Mouse (Mus musculus): ENCODE data around the gene Slc16a12. TPM values are rescaled to one million over a fixed set of nuclear protein-coding genes. Genes with fewer than 3 reads are reported as not detected.

The Slc16a12 gene
- polyA plus RNA-seq, 1 experiment from 2014 or later, result 2.2 TPM

DNA sequence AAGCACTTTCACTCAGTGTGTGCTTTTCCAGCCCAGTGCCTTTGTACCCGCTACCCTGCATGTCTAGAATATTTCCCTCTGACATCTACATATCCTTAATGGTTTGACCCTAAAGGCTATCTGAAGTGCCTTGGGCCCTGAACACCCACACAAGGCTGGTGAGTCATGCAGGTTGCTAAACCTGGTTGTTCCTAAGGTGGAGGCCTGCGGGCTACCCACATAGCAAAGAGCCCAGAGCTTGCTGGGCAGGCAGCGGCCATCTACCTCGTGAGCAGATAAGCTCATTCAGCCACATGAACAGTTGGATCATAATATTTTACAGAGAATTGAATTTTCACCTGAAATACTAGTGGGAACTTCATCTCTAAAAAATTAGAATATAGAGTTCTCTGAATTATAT lies 11.2 kb downstream of the Slc16a12 start:
- H3K27me3 ChIP-seq (ENCODE audit: control insufficient read depth, insufficient read depth, low read length), result no peaks in the 10 kb centered on the region
- no peak overlapping the region for H3K9ac ChIP-seq (ENCODE audit: low read depth, low read length)
- ATAC-seq (ENCODE audit: low FRiP score), result no peak
- no peaks in the 10 kb centered on the region for H3K4me1 ChIP-seq (replicated peaks; ENCODE audit: control insufficient read depth, insufficient read depth, low read length)
- H3K36me3 ChIP-seq (ENCODE audit: control insufficient read depth, insufficient read depth, low read length), result no peaks in the 10 kb centered on the region
- whole genome bisulfite sequencing, result 86% methylated on average over 4 of the region's 4 CpGs
- DNase-seq (ENCODE audit: low spot score), result no peak
- no peak overlapping the region for H3K4me3 ChIP-seq (ENCODE audit: low read depth, low read length)
- no peak overlapping the region for H3K4me2 ChIP-seq (replicated peaks; ENCODE audit: low read depth, low read length)
- no peak overlapping the region for H3K27ac ChIP-seq (ENCODE audit: low read depth, low read length)
- H3K9me3 ChIP-seq (ENCODE audit: control insufficient read depth, low read length), result no peaks in the 10 kb centered on the region

- ATAC-seq (ENCODE audit: low FRiP score), result no peak
- Histone ChIP-seq H3K4me2 (replicated peaks; ENCODE audit: low read depth, low read length) (no peak overlapping the region), H3K4me1 (replicated peaks; ENCODE audit: control insufficient read depth, insufficient read depth, low read length) (no peaks in the 10 kb centered on the region), H3K27me3 (ENCODE audit: control insufficient read depth, insufficient read depth, low read length) (no peaks in the 10 kb centered on the region), H3K9ac (ENCODE audit: low read depth, low read length) (no peak overlapping the region), H3K36me3 (ENCODE audit: control insufficient read depth, insufficient read depth, low read length) (no peaks in the 10 kb centered on the region), H3K4me3 (ENCODE audit: low read depth, low read length) (no peak overlapping the region), H3K9me3 (ENCODE audit: control insufficient read depth, low read length) (no peaks in the 10 kb centered on the region), H3K27ac (ENCODE audit: low read depth, low read length) (no peak overlapping the region)
- WGBS, result 59% methylated on average over 3 of the region's 3 CpGs
- no peak for DNase-seq (ENCODE audit: low spot score)
Observed at GRCm38 (mm10) chr19:34733020-34733419, 14.1 kb downstream of the Slc16a12 start.

DNA sequence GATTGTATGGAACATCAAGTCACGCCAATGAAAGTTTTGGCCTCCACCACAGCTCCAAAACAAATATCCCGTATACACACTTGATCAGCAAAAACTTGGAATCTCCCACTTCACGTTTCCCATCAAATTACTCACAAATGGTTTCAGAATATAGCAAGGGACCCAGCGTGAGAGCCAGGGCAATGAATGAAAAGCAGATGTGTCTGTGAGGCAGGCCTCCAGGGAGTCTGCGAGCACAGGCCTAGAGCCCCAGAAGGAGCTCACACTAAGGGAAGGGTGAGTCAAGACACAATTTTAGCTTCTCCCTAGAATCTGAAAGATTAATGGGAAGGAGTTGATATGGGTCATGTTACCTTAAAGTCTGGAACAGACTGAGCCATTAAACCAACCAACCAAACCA lies 15.7 kb downstream of the Slc16a12 start:
- Histone ChIP-seq H3K27me3 (ENCODE audit: control insufficient read depth, insufficient read depth, low read length) (no peaks in the 10 kb centered on the region), H3K36me3 (ENCODE audit: control insufficient read depth, insufficient read depth, low read length) (no peaks in the 10 kb centered on the region), H3K4me2 (replicated peaks; ENCODE audit: low read depth, low read length) (no peak overlapping the region), H3K4me3 (ENCODE audit: low read depth, low read length) (no peak overlapping the region), H3K27ac (ENCODE audit: low read depth, low read length) (no peak overlapping the region), H3K9ac (ENCODE audit: low read depth, low read length) (no peak overlapping the region), H3K9me3 (ENCODE audit: control insufficient read depth, low read length) (no peaks in the 10 kb centered on the region), H3K4me1 (replicated peaks; ENCODE audit: control insufficient read depth, insufficient read depth, low read length) (no peaks in the 10 kb centered on the region)
- ATAC-seq (ENCODE audit: low FRiP score) (no peak), DNase-seq (ENCODE audit: low spot score) (no peak)
- WGBS, result 75% methylated on average over 5 of the region's 5 CpGs

DNA sequence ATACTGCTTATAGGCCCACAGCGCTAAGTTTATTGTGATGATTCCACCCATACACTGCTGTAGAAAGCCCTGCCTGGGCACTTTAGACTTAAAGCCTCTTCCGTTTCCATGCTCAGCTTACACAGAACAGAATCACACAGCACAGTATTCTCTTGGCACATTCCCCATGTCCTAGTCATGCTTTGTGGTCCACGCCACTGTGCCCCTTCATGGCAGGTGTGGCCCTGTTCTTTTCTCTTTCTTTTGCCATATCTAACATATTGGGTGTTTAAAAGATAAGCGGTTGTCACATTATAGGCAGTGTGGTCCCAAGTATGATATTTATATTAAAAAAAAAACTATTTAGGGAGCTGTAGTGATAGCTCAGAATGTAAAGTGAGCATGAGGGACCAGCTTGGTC lies 16.5 kb downstream of the Slc16a12 start:
- DNase-seq (ENCODE audit: low spot score), result no peak
- Histone ChIP-seq H3K27ac (ENCODE audit: low read depth, low read length) (no peak overlapping the region), H3K4me1 (replicated peaks; ENCODE audit: control insufficient read depth, insufficient read depth, low read length) (no peaks in the 10 kb centered on the region), H3K4me3 (ENCODE audit: low read depth, low read length) (no peak overlapping the region), H3K27me3 (ENCODE audit: control insufficient read depth, insufficient read depth, low read length) (no peaks in the 10 kb centered on the region), H3K9ac (ENCODE audit: low read depth, low read length) (no peak overlapping the region), H3K36me3 (ENCODE audit: control insufficient read depth, insufficient read depth, low read length) (no peaks in the 10 kb centered on the region), H3K4me2 (replicated peaks; ENCODE audit: low read depth, low read length) (no peak overlapping the region), H3K9me3 (ENCODE audit: control insufficient read depth, low read length) (no peaks in the 10 kb centered on the region)
- 97% methylated on average over 4 of the region's 4 CpGs for WGBS
- ATAC-seq (ENCODE audit: low FRiP score), result no peak

- Histone ChIP-seq H3K36me3 (ENCODE audit: control insufficient read depth, insufficient read depth, low read length) (no peaks in the 10 kb centered on the region), H3K27ac (ENCODE audit: low read depth, low read length) (no peak overlapping the region), H3K4me2 (replicated peaks; ENCODE audit: low read depth, low read length) (no peak overlapping the region), H3K27me3 (ENCODE audit: control insufficient read depth, insufficient read depth, low read length) (no peaks in the 10 kb centered on the region), H3K9me3 (ENCODE audit: control insufficient read depth, low read length) (no peaks in the 10 kb centered on the region), H3K9ac (ENCODE audit: low read depth, low read length) (no peak overlapping the region), H3K4me1 (replicated peaks; ENCODE audit: control insufficient read depth, insufficient read depth, low read length) (no peaks in the 10 kb centered on the region), H3K4me3 (ENCODE audit: low read depth, low read length) (no peak overlapping the region)
- 83% methylated on average over 3 of the region's 3 CpGs for WGBS
- ATAC-seq (ENCODE audit: low FRiP score) (no peak), DNase-seq (ENCODE audit: low spot score) (no peak)
Observed at GRCm38 (mm10) chr19:34729505-34729904, 17.6 kb downstream of the Slc16a12 start.

DNA sequence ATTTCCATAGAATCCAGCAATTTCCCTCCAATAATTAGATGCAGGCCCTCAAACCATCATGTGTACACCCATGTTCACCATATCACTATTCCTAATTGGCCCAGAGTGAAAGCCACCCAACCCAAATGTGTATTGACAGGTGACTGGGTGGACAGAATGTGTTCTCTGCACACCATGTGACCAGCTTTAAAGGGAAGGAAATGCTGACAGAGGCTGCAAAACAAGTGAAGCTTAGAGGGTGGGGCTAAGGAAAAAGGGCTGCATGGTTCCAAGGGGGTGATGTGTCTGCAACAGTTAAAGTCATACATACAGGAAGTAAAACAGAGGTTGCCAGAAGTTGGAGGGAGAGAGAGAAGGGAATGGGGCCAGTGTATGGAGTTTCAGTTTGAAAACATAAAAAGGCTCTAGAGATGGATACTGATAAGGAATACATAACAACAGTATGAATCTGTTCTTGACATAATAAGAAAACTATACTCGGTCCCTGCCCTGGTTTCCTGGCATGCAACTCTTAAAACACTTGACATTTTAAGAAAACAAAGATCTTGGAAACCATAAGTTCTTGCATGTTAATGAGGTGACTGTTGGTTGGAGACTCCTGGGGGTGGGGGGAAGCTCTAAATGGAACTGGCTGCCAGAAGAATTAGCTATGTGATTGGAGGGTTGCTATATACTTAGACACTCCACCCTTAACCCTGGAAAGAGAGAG lies 20.7 kb downstream of the Slc16a12 start:
- Histone ChIP-seq H3K4me2 (replicated peaks; ENCODE audit: low read depth, low read length) (no peak overlapping the region), H3K36me3 (ENCODE audit: control insufficient read depth, insufficient read depth, low read length) (no peaks in the 10 kb centered on the region), H3K27ac (ENCODE audit: low read depth, low read length) (no peak overlapping the region), H3K9me3 (ENCODE audit: control insufficient read depth, low read length) (no peaks in the 10 kb centered on the region), H3K27me3 (ENCODE audit: control insufficient read depth, insufficient read depth, low read length) (no peaks in the 10 kb centered on the region), H3K9ac (ENCODE audit: low read depth, low read length) (no peak overlapping the region), H3K4me1 (replicated peaks; ENCODE audit: control insufficient read depth, insufficient read depth, low read length) (no peaks in the 10 kb centered on the region), H3K4me3 (ENCODE audit: low read depth, low read length) (no peak overlapping the region)
- no peak for ATAC-seq (ENCODE audit: low FRiP score)
- no peak for DNase-seq (ENCODE audit: low spot score)
- 89% methylated on average over 1 of the region's 1 CpGs for WGBS

- no peak overlapping the region for H3K4me3 ChIP-seq (ENCODE audit: low read depth, low read length)
- no peaks in the 10 kb centered on the region for H3K4me1 ChIP-seq (replicated peaks; ENCODE audit: control insufficient read depth, insufficient read depth, low read length)
- 86% methylated on average over 5 of the region's 5 CpGs for WGBS
- no peaks in the 10 kb centered on the region for H3K36me3 ChIP-seq (ENCODE audit: control insufficient read depth, insufficient read depth, low read length)
- H3K27me3 ChIP-seq (ENCODE audit: control insufficient read depth, insufficient read depth, low read length), result no peaks in the 10 kb centered on the region
- DNase-seq (ENCODE audit: low spot score), result no peak
- no peaks in the 10 kb centered on the region for H3K9me3 ChIP-seq (ENCODE audit: control insufficient read depth, low read length)
- no peak overlapping the region for H3K4me2 ChIP-seq (replicated peaks; ENCODE audit: low read depth, low read length)
- ATAC-seq (ENCODE audit: low FRiP score), result no peak
- no peak overlapping the region for H3K27ac ChIP-seq (ENCODE audit: low read depth, low read length)
- no peak overlapping the region for H3K9ac ChIP-seq (ENCODE audit: low read depth, low read length)
Observed at GRCm38 (mm10) chr19:34725418-34725817, 21.7 kb downstream of the Slc16a12 start.

DNA sequence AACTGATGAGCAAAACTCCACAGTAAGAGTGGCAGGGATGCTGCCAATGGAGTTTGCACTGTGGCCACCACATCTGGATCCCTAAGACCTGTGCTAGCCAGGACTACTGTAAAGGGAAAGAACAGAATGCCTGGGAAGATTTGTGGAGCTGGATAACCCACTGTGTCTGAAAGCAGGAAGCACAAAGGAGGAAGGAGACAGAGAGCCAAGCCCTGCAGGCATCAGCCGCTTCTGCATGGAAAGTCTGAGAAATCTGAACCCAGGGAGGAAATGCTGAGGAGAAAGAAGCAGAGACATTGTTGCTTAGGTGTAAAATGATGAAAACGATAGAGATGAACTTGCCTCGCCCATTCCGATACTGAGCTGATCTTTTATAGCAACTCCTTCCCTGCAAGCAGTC lies 22.5 kb downstream of the Slc16a12 start:
- DNase-seq (ENCODE audit: low spot score) (no peak), ATAC-seq (ENCODE audit: low FRiP score) (no peak)
- Histone ChIP-seq H3K36me3 (ENCODE audit: control insufficient read depth, insufficient read depth, low read length) (no peaks in the 10 kb centered on the region), H3K9me3 (ENCODE audit: control insufficient read depth, low read length) (no peaks in the 10 kb centered on the region), H3K27me3 (ENCODE audit: control insufficient read depth, insufficient read depth, low read length) (no peaks in the 10 kb centered on the region), H3K4me3 (ENCODE audit: low read depth, low read length) (no peak overlapping the region), H3K4me2 (replicated peaks; ENCODE audit: low read depth, low read length) (no peak overlapping the region), H3K4me1 (replicated peaks; ENCODE audit: control insufficient read depth, insufficient read depth, low read length) (no peaks in the 10 kb centered on the region), H3K9ac (ENCODE audit: low read depth, low read length) (no peak overlapping the region), H3K27ac (ENCODE audit: low read depth, low read length) (no peak overlapping the region)
- 85% methylated on average over 4 of the region's 4 CpGs for WGBS

GRCm38 (mm10) chr19:34722541-34722940 lies 24.5 kb downstream of the Slc16a12 start:
- H3K4me3 ChIP-seq (ENCODE audit: low read depth, low read length), result no peak overlapping the region
- H3K36me3 ChIP-seq (ENCODE audit: control insufficient read depth, insufficient read depth, low read length), result no peaks in the 10 kb centered on the region
- H3K4me2 ChIP-seq (replicated peaks; ENCODE audit: low read depth, low read length), result no peak overlapping the region
- H3K27me3 ChIP-seq (ENCODE audit: control insufficient read depth, insufficient read depth, low read length), result no peaks in the 10 kb centered on the region
- no peak for DNase-seq (ENCODE audit: low spot score)
- 82% methylated on average over 3 of the region's 3 CpGs for WGBS
- no peaks in the 10 kb centered on the region for H3K4me1 ChIP-seq (replicated peaks; ENCODE audit: control insufficient read depth, insufficient read depth, low read length)
- H3K9ac ChIP-seq (ENCODE audit: low read depth, low read length), result no peak overlapping the region
- no peaks in the 10 kb centered on the region for H3K9me3 ChIP-seq (ENCODE audit: control insufficient read depth, low read length)
- ATAC-seq (ENCODE audit: low FRiP score), result no peak
- no peak overlapping the region for H3K27ac ChIP-seq (ENCODE audit: low read depth, low read length)

Measured in hindbrain, embryonic 11.5 days (tissue).